Mouse (Mus musculus): ENCODE data around the gene Tenm2.

DNA sequence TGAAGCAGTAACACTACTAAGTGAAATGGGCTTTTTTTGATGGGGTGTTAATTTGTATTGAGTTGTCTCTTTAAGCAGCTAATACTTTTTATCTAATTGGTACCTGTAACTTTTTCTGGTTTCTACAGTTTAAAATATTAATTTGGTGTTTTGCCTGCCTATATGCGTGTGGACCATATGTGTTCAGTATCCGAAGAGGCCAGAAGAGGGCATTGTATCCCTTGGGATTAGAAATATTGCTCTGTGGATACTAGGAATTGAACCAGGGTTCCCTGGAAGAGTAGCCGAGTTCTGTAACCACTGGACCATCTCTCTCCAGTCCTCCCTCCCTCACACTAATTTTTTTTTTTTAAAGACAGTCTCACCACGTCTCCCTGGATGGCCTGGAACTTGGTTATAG, 1232.9 kb downstream of the Tenm2 start:
- TF ChIP-seq CTCF (IDR thresholded peaks at IDR 0.05; ENCODE audit: extremely low read depth, insufficient read length, insufficient replicate concordance, low read depth, low read length): no peak
- TF ChIP-seq POLR2A (IDR thresholded peaks at IDR 0.05; ENCODE audit: low read depth, low read length): no peak

Data from small intestine, adult 2 months (tissue).